Mouse (Mus musculus) cerebellum, adult 2 months (tissue): Measurements from ENCODE around the gene Fam234b. TPM values are rescaled to one million over a fixed set of nuclear protein-coding genes. Genes with fewer than 3 reads are reported as not detected.
A peak's percentile ranks its signal among the peaks of the same experiment; 100 is the strongest.

Source experiments
- DNase-seq, 2 experiments: peaks; one replicate each; pipeline ENCODE4 v3.0.0; 2021
- H3K27ac ChIP-seq: fragments of 200-500 bp; 2 replicates; pipeline ENCODE4 v1.5.1; 2012; ENCODE audit warnings: low read length, control low read depth, inconsistent platforms; ENCODE audit not compliant: insufficient read depth
- H3K27me3 ChIP-seq: fragments of 200-500 bp; 2 replicates; pipeline ENCODE4 v1.6.1; 2012; ENCODE audit warnings: inconsistent platforms, mild to moderate bottlenecking, low read length, moderate library complexity; ENCODE audit not compliant: control insufficient read depth, insufficient read depth
- H3K4me1 ChIP-seq: fragments of 200-500 bp; 2 replicates; pipeline ENCODE4 v1.6.1; 2011; ENCODE audit warnings: low read length; ENCODE audit not compliant: control insufficient read depth, insufficient read depth
- H3K4me3 ChIP-seq: fragments of 200-500 bp; replicated peaks from 2 replicates; pipeline ENCODE3; 2011; ENCODE audit warnings: mild to moderate bottlenecking, low read depth, low read length, control low read depth; ENCODE audit not compliant: insufficient read depth
- CTCF ChIP-seq: fragments of 200-500 bp; IDR thresholded peaks from 2 replicates; pipeline ENCODE4 v1.5.1; 2011; ENCODE audit warnings: low read depth, mild to moderate bottlenecking, control low read depth, low read length, moderate library complexity, borderline replicate concordance; ENCODE audit not compliant: insufficient read depth
- POLR2A ChIP-seq: fragments of 200-500 bp; IDR thresholded peaks from 2 replicates; pipeline ENCODE4 v1.6.1; 2011; ENCODE audit warnings: low read length, control low read depth, borderline replicate concordance; ENCODE audit not compliant: insufficient read depth
- WGBS: fragments of 180-500 bp; shearing (Covaris S2); methylation state at CpG from one replicate; pipeline ENCODE4 v1.1.7; 2018; 5-methylcytosine and 5-hydroxymethylcytosine counted together
- polyA plus RNA-seq: library from polyadenylated mRNA; depleted of rRNA; stranded (reverse); fragments of >200 nt; gene quantifications from 2 replicates; pipeline ENCODE4 v1.2.3, GENCODE M21; 2012

The Fam234b gene
- polyA plus RNA-seq, 1 experiment: 118 TPM

- DNase-seq: peak; percentile 76 to 77
- Histone ChIP-seq H3K27ac (no peak overlapping the region), H3K27me3 (no peaks in the 10 kb centered on the region), H3K4me3 (peak overlapping the region; percentile 73), H3K4me1 (peaks cover 3% of the 10 kb centered on the region; the same call in 1 of the 2 replicates)
- TF ChIP-seq CTCF (no peak), POLR2A (peak; percentile 23; the same call in 1 of the 2 replicates)
- 3% methylated on average over 46 of the region's 46 CpGs for WGBS
These were observed 30.1 kb upstream of the Fam234b start for GRCm38 (mm10) chr6:135167380-135168311.

- Histone ChIP-seq H3K27ac (no peak overlapping the region), H3K4me3 (peak overlapping the region; percentile 73), H3K4me1 (peaks cover 3% of the 10 kb centered on the region; the same call in 1 of the 2 replicates), H3K27me3 (no peaks in the 10 kb centered on the region)
- 83% methylated on average over 6 of the region's 6 CpGs for WGBS
- DNase-seq: peak in 1 of 2 experiments; percentile 7
- TF ChIP-seq POLR2A (no peak), CTCF (no peak)
These were observed 29.3 kb upstream of the Fam234b start for GRCm38 (mm10) chr6:135168471-135168870.

- TF ChIP-seq CTCF (no peak), POLR2A (no peak)
These were observed 28.5 kb upstream of the Fam234b start for GRCm38 (mm10) chr6:135169246-135169645.

GRCm38 (mm10) chr6:135171736-135172135 lies 26.0 kb upstream of the Fam234b start:
- TF ChIP-seq POLR2A (no peak), CTCF (no peak)
- no peak for DNase-seq
- 60% methylated on average over 14 of the region's 14 CpGs for WGBS
- H3K4me1 ChIP-seq: peaks cover 3% of the 10 kb centered on the region; the same call in 1 of the 2 replicates
- no peak overlapping the region for H3K4me3 ChIP-seq
- H3K27me3 ChIP-seq: no peaks in the 10 kb centered on the region
- H3K27ac ChIP-seq: no peak overlapping the region

More at GRCm38 (mm10) chr6:135169246-135169645, 28.5 kb upstream of the Fam234b start:
- no peak overlapping the region for H3K4me3 ChIP-seq
- peaks cover 3% of the 10 kb centered on the region; the same call in 1 of the 2 replicates for H3K4me1 ChIP-seq
- no peak for DNase-seq
- H3K27ac ChIP-seq: no peak overlapping the region
- WGBS: 87% methylated on average over 3 of the region's 3 CpGs
- H3K27me3 ChIP-seq: no peaks in the 10 kb centered on the region

GRCm38 (mm10) chr6:135175014-135175413 lies 22.8 kb upstream of the Fam234b start:
- peak overlapping the region; percentile 30; the same call in 1 of the 2 replicates for H3K27ac ChIP-seq
- no peak for DNase-seq
- TF ChIP-seq POLR2A (no peak), CTCF (no peak)
- WGBS: 100% methylated on average over 1 of the region's 1 CpGs
- H3K4me1 ChIP-seq: no peaks in the 10 kb centered on the region
- no peaks in the 10 kb centered on the region for H3K27me3 ChIP-seq
- no peak overlapping the region for H3K4me3 ChIP-seq

GRCm38 (mm10) chr6:135177271-135177670 lies 20.5 kb upstream of the Fam234b start:
- no peak for TF ChIP-seq CTCF
- TF ChIP-seq POLR2A: no peak

GRCm38 (mm10) chr6:135178599-135178998 lies 19.2 kb upstream of the Fam234b start:
- DNase-seq: no peak
- H3K4me3 ChIP-seq: no peak overlapping the region
- no peaks in the 10 kb centered on the region for H3K27me3 ChIP-seq
- H3K27ac ChIP-seq: no peak overlapping the region
- H3K4me1 ChIP-seq: no peaks in the 10 kb centered on the region
- TF ChIP-seq CTCF: no peak
- TF ChIP-seq POLR2A: no peak
- WGBS: 60% methylated on average over 3 of the region's 3 CpGs

More at GRCm38 (mm10) chr6:135177271-135177670, 20.5 kb upstream of the Fam234b start:
- Histone ChIP-seq H3K4me3 (no peak overlapping the region), H3K27me3 (no peaks in the 10 kb centered on the region), H3K27ac (no peak overlapping the region), H3K4me1 (no peaks in the 10 kb centered on the region)
- no peak for DNase-seq
